Mouse (Mus musculus): Measurements from ENCODE around the gene Gm15319.
"Not testable (repeated sequence)": the region's sequence is repeated elsewhere in the genome, so short reads cannot be mapped to it uniquely, and the experiment has no call there.

Gene Gm15319

DNA sequence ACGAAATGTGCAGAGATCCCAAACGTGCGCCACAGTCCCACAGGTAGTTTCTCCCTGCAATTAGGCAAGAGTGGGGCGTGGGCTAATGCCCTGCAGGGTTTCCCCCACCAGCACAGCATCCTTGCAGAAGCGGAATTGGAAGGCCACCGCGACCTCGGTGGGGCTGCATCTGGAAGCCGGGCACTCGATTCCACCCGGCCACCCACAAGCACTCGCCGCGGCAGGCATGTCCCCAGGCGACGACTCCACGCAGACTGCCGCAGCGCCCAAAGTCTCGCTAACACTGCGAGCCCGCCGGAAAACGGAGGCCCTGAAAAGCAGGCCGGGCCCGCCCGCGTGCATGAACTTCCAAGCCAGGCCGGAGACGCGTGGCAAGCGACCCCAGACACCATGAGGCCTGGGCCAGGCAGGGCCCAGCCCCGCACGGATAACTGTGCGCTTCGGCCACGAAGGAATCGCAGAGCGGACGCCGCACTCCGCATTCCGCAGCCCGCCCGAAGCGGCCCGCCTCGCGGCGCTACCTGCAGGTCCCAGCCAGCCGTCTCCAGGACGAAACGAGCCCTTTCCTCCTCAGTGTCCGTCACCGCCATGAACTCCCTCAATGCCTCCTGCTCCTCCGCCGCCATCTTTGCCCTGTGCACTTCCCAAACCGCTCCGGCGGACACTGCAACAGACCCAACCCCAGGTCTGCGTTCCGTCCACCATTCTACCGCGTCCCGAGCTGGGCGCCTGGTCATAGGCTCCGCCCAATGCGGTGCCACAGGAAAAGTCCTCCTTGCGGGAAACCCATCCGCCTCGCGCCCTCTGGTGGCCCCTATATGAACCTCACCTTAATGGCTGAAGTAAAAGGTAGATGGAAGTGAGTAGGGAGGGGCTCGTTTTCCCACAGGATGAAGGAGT is 66.0 kb downstream of the Gm15319 start:
- DNase-seq (ENCODE audit: low spot score), result peak; percentile 69

DNA sequence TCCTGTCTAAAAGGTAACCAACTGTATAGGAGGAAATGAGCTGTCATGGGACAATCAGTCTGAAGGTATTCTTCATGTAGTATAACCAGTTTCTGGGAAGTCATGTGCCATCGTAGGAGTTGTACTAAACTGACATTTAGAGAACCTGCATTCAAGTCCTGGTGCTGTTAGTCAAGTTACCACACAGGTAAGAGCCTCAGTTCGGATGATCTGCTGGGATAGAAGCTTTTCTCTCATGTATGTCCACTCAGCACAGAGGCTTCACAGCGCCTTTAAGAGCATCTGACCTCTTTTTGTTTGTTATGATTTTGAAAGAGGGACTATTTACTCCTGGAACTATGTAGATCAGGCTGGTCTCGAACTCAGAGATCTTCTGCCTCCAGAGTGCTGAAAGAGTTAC is 67.1 kb downstream of the Gm15319 start:
- DNase-seq (ENCODE audit: low spot score), result not testable (repeated sequence)

- peak; percentile 25 for DNase-seq (ENCODE audit: low spot score)
These were observed 68.2 kb downstream of the Gm15319 start for GRCm38 (mm10) chr8:20294826-20295225.

- DNase-seq (ENCODE audit: low spot score), result not testable (repeated sequence)
These were observed 69.0 kb downstream of the Gm15319 start for GRCm38 (mm10) chr8:20293966-20294365.

- DNase-seq (ENCODE audit: low spot score), result not testable (repeated sequence)
These were observed 73.0 kb downstream of the Gm15319 start for GRCm38 (mm10) chr8:20290015-20290414.

DNA sequence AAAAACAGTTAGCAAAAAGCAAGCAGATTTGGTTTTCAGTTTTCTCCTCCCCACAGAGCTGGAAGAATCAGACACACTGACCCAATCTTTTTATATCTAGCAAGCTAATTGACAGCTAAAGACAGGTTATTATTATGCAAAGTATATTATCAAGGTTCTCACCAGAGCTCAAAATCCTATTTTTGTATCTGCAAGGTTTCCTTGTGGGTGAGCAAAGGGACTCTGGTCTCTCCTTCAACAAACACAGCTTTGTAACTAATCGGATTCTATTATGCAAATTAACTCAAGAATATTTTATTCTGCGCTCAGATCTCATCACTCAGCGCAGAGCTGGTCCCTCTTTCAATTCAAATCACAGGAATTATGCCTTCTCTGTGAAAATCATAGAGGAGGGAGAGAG is 74.1 kb downstream of the Gm15319 start:
- DNase-seq (ENCODE audit: low spot score), result not testable (repeated sequence)

DNA sequence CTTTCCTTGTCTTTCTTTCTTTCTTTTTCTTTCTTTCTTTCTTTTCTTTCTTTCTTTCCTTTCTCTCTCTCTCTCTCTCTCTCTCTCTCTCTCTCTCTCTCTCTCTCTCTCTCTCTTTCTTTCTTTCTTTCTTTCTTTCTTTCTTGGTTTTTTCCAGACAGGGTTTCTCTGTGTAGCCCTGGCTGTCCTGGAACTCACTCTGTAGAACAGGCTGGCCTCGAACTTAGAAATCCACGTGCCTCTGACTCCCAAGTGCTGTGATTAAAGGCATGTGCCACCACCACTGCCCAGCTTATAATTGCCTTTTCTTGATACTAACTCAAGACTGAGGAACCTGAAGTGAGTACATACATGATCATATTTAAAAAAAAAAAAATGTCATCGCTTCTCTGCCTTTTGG is 75.3 kb downstream of the Gm15319 start:
- peak; percentile 2 for DNase-seq (ENCODE audit: low spot score)

All from ovary, adult 18-20 months (tissue).